Mouse (Mus musculus): Measurements from ENCODE around the gene Gfpt1. TPM values are rescaled to one million over a fixed set of nuclear protein-coding genes. Genes with fewer than 3 reads are reported as not detected.

Gfpt1 gene
- total and polyA plus RNA-seq, 2 experiments from 2014 or later, result 6.7 to 10.0 TPM

DNA sequence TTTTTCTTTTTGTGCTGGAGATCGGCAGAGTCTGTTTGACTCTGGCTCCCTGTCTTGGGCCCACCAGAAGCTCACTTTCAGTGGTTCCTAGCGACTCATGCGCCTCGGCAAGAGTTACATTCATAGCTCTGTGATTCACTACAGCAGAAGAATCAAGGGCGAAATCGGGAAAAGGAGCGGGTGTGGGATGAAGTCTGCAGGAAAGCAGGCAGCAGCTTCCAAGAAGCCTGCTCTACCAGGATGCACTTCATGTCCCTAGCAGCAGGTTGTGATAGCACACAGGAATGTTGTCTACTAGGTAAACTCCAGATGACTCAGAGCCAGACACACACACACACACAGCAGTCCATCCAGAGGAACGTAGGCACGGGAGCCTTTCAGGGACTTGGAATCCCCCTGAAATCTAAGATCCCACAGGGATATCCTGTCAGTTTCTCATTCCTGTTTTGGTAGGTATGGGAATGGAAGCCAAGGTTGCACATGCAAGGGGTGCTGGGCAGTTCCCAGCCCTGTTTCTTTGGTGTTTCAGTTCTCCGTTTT is 9.3 kb downstream of the Gfpt1 start:
- Histone ChIP-seq H3K4me3 (ENCODE audit: low read depth, low read length) (no peak overlapping the region), H3K4me1 (ENCODE audit: control insufficient read depth, insufficient read depth) (no peaks in the 10 kb centered on the region), H3K9me3 (replicated peaks; ENCODE audit: control insufficient read depth, low read length) (no peaks in the 10 kb centered on the region), H3K4me2 (ENCODE audit: low read depth, low read length) (no peak overlapping the region), H3K27me3 (ENCODE audit: control insufficient read depth, insufficient read depth, low read length) (no peaks in the 10 kb centered on the region), H3K9ac (replicated peaks; ENCODE audit: low read depth, low read length) (no peak overlapping the region), H3K27ac (ENCODE audit: low read depth) (no peak overlapping the region), H3K36me3 (replicated peaks; ENCODE audit: control insufficient read depth, insufficient read depth, low read length) (peaks cover 53% of the 10 kb centered on the region)
- WGBS, result 75% methylated on average over 10 of the region's 10 CpGs
- DNase-seq (ENCODE audit: low spot score), result no peak
- TF ChIP-seq EP300 (IDR thresholded peaks at IDR 0.05; ENCODE audit: low read depth) (no peak), CTCF (IDR thresholded peaks at IDR 0.05; ENCODE audit: low read depth) (no peak)
- ATAC-seq (ENCODE audit: insufficient read depth, low read depth), result no peak

DNA sequence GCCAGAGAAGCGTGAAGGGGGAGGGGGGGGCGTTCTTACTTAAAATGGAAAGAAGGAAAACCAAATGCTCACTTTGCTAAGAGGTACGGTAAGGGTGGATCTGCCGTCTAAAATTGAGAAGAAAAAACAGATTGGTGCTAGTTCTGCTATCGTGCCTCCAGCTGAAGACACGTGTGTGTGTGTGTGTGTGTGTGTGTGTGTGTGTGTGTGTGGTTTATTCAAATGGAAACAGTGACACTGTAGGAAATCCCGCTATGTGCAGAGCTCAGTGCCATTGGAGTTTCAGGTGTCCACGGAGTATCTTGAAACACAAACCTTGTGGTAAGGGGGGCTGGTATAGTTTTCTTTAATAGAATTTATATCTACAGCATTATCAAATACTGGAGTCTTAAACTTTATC is 11.5 kb downstream of the Gfpt1 start:
- H3K27ac ChIP-seq (ENCODE audit: low read depth), result no peak overlapping the region
- H3K36me3 ChIP-seq (replicated peaks; ENCODE audit: control insufficient read depth, insufficient read depth, low read length), result peaks cover 72% of the 10 kb centered on the region
- 89% methylated on average over 8 of the region's 8 CpGs for WGBS
- no peaks in the 10 kb centered on the region for H3K27me3 ChIP-seq (ENCODE audit: control insufficient read depth, insufficient read depth, low read length)
- H3K9ac ChIP-seq (replicated peaks; ENCODE audit: low read depth, low read length), result no peak overlapping the region
- TF ChIP-seq EP300 (IDR thresholded peaks at IDR 0.05; ENCODE audit: low read depth), result no peak
- H3K9me3 ChIP-seq (replicated peaks; ENCODE audit: control insufficient read depth, low read length), result no peaks in the 10 kb centered on the region
- ATAC-seq (ENCODE audit: insufficient read depth, low read depth), result no peak
- H3K4me3 ChIP-seq (ENCODE audit: low read depth, low read length), result no peak overlapping the region
- DNase-seq (ENCODE audit: low spot score), result no peak
- no peaks in the 10 kb centered on the region for H3K4me1 ChIP-seq (ENCODE audit: control insufficient read depth, insufficient read depth)
- no peak overlapping the region for H3K4me2 ChIP-seq (ENCODE audit: low read depth, low read length)

DNA sequence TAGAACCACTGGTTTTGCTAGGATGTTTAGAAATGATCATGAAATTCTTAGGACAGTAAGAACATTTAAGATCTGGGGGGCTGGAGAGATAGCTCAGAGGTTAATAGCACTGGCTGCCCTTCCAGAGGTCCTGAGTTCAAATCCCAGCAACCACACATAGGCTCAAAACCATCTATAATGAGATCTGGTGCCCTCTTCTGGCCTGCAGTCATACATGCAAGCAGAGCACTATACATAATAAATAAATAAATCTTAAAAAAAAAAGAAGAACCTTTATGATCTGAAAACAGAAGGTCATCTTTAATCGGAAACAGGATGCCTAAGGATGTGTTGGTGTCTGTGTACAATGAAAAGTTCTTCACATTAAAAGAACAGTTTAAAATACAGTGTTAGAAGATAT is 17.1 kb downstream of the Gfpt1 start:
- WGBS, result 100% methylated on average over 1 of the region's 1 CpGs
- TF ChIP-seq CTCF (IDR thresholded peaks at IDR 0.05; ENCODE audit: low read depth), result no peak
- no peak for TF ChIP-seq EP300 (IDR thresholded peaks at IDR 0.05; ENCODE audit: low read depth)
- no peaks in the 10 kb centered on the region for H3K27me3 ChIP-seq (ENCODE audit: control insufficient read depth, insufficient read depth, low read length)
- ATAC-seq (ENCODE audit: insufficient read depth, low read depth) (no peak), DNase-seq (ENCODE audit: low spot score) (no peak)
- H3K4me1 ChIP-seq (ENCODE audit: control insufficient read depth, insufficient read depth), result no peaks in the 10 kb centered on the region
- H3K36me3 ChIP-seq (replicated peaks; ENCODE audit: control insufficient read depth, insufficient read depth, low read length), result peaks cover 79% of the 10 kb centered on the region
- H3K27ac ChIP-seq (ENCODE audit: low read depth), result no peak overlapping the region
- no peak overlapping the region for H3K9ac ChIP-seq (replicated peaks; ENCODE audit: low read depth, low read length)
- no peak overlapping the region for H3K4me2 ChIP-seq (ENCODE audit: low read depth, low read length)
- no peaks in the 10 kb centered on the region for H3K9me3 ChIP-seq (replicated peaks; ENCODE audit: control insufficient read depth, low read length)
- no peak overlapping the region for H3K4me3 ChIP-seq (ENCODE audit: low read depth, low read length)

DNA sequence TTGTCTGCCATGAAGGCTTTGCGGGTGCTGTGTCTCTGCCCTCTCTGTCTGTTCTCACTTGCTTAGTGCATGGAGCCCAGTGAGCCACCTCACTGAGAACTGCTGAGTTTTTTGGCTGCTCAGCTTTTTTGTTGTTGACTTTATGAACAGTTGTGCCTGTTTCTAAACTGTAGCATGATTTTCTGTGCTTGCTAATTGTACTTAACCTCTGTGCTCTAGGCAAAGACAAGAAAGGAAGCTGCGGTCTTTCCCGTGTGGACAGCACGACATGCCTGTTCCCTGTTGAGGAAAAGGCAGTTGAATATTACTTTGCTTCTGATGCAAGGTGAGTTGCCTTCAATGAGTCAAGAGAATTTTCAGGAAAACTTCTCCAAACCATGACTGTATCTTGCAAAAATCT is 20.9 kb downstream of the Gfpt1 start:
- no peaks in the 10 kb centered on the region for H3K27me3 ChIP-seq (ENCODE audit: control insufficient read depth, insufficient read depth, low read length)
- WGBS, result 87% methylated on average over 4 of the region's 4 CpGs
- no peaks in the 10 kb centered on the region for H3K9me3 ChIP-seq (replicated peaks; ENCODE audit: control insufficient read depth, low read length)
- DNase-seq (ENCODE audit: low spot score) (no peak), ATAC-seq (ENCODE audit: insufficient read depth, low read depth) (no peak)
- H3K36me3 ChIP-seq (replicated peaks; ENCODE audit: control insufficient read depth, insufficient read depth, low read length), result peaks cover 84% of the 10 kb centered on the region
- H3K9ac ChIP-seq (replicated peaks; ENCODE audit: low read depth, low read length), result no peak overlapping the region
- no peak overlapping the region for H3K4me3 ChIP-seq (ENCODE audit: low read depth, low read length)
- H3K4me2 ChIP-seq (ENCODE audit: low read depth, low read length), result no peak overlapping the region
- H3K4me1 ChIP-seq (ENCODE audit: control insufficient read depth, insufficient read depth), result no peaks in the 10 kb centered on the region
- TF ChIP-seq CTCF (IDR thresholded peaks at IDR 0.05; ENCODE audit: low read depth) (no peak), EP300 (IDR thresholded peaks at IDR 0.05; ENCODE audit: low read depth) (no peak)
- H3K27ac ChIP-seq (ENCODE audit: low read depth), result no peak overlapping the region

DNA sequence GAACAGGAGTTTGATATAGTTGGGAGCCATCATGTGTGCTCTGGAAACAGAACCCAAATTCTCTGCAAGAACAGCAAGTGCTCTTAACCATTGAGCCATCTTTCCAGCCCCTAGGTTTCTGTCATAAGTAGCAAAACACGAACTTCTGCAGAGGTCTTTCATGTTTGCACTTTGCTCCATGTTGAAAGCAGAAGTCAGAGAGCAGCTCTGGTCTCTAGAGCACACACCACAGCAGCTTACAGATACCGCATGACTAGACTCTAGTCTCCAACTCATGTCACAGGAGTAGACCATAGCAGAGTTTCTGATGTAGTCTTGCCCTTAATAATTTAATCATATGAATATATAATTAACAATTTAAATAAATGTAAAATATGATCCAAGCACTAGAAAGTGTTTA is 25.6 kb downstream of the Gfpt1 start:
- Histone ChIP-seq H3K4me2 (ENCODE audit: low read depth, low read length) (no peak overlapping the region), H3K9me3 (replicated peaks; ENCODE audit: control insufficient read depth, low read length) (no peaks in the 10 kb centered on the region), H3K9ac (replicated peaks; ENCODE audit: low read depth, low read length) (no peak overlapping the region), H3K27ac (ENCODE audit: low read depth) (no peak overlapping the region), H3K27me3 (ENCODE audit: control insufficient read depth, insufficient read depth, low read length) (no peaks in the 10 kb centered on the region), H3K36me3 (replicated peaks; ENCODE audit: control insufficient read depth, insufficient read depth, low read length) (peaks cover 89% of the 10 kb centered on the region), H3K4me1 (ENCODE audit: control insufficient read depth, insufficient read depth) (no peaks in the 10 kb centered on the region), H3K4me3 (ENCODE audit: low read depth, low read length) (no peak overlapping the region)
- WGBS, result 80% methylated on average over 2 of the region's 2 CpGs
- ATAC-seq (ENCODE audit: insufficient read depth, low read depth) (no peak), DNase-seq (ENCODE audit: low spot score) (no peak)
- TF ChIP-seq CTCF (IDR thresholded peaks at IDR 0.05; ENCODE audit: low read depth) (no peak), EP300 (IDR thresholded peaks at IDR 0.05; ENCODE audit: low read depth) (no peak)

DNA sequence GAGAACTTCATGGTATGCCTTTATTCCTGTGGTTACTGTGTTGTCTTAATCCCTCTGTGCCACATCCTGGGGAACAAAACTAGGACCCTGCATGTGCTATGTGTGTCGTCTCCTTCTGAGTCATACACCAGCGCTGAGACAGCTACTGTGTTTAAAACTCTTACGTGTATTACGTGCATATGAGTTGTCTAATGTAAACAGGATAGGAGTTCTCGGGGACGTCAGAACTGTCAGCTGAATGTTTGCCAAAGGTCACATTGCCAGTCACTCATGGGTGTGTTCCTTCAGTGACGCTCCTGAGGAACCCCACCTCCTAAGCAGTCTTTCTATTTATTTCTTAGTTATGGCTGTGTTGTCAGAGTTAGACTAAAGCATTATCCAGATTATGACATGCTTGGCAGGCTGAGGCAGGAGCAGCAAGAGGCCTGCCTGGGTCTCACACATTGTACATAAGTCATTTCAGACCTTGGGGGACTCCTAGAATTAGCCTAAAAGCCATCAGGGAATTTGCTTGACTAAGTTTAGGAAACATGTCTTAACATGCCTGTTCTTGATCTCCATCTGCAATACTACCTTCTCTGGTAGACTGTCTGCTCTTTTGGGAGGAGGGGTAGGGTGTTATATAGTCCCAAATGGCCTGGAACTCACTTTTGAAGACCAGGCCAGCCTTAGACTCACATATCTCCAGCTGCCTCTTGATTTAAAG is 26.7 kb downstream of the Gfpt1 start:
- Histone ChIP-seq H3K4me1 (ENCODE audit: control insufficient read depth, insufficient read depth) (no peaks in the 10 kb centered on the region), H3K4me3 (ENCODE audit: low read depth, low read length) (no peak overlapping the region), H3K9me3 (replicated peaks; ENCODE audit: control insufficient read depth, low read length) (no peaks in the 10 kb centered on the region), H3K36me3 (replicated peaks; ENCODE audit: control insufficient read depth, insufficient read depth, low read length) (peaks cover 89% of the 10 kb centered on the region), H3K27ac (ENCODE audit: low read depth) (no peak overlapping the region), H3K27me3 (ENCODE audit: control insufficient read depth, insufficient read depth, low read length) (no peaks in the 10 kb centered on the region), H3K4me2 (ENCODE audit: low read depth, low read length) (no peak overlapping the region), H3K9ac (replicated peaks; ENCODE audit: low read depth, low read length) (no peak overlapping the region)
- DNase-seq (ENCODE audit: low spot score), result no peak
- TF ChIP-seq CTCF (IDR thresholded peaks at IDR 0.05; ENCODE audit: low read depth) (no peak), EP300 (IDR thresholded peaks at IDR 0.05; ENCODE audit: low read depth) (no peak)
- WGBS, result 53% methylated on average over 7 of the region's 7 CpGs
- no peak for ATAC-seq (ENCODE audit: insufficient read depth, low read depth)

All from heart, postnatal 0 days (tissue).